In genomic region chr2:167778691-167779090, GRCm38 (mm10) we compare ENCODE assay signal across 9 mouse cellular contexts.
DNase-seq lines count a peak whose midpoint lies in the region; ATAC-seq and TF ChIP-seq lines count a peak whose summit lies in the region.
"Had no signal": no experiment of that assay in that cellular context is flagged by ENCODE, and none has a peak within 500 bp of the region (broad histone marks: within the 10 kb centered on the region; RNA-seq: fewer than 3 reads in every experiment).

No protein-coding gene starts in this region.

- DNase-seq in forebrain, embryonic 10.5 days (ENCODE audit: extremely low spot score, low spot score), result no peak
- DNase-seq in lung, embryonic 14.5 days, result no peak
- no peak for DNase-seq in lung, postnatal 36 days
- DNase-seq in embryo, embryonic 10.5 days (ENCODE audit: low spot score), result no peak
- no peak for DNase-seq in urinary bladder, postnatal 14 days (ENCODE audit: low spot score)
- DNase-seq: spleen, adult 18-20 months had no signal

- no peak overlapping the region for H3K4me2 ChIP-seq in forebrain, embryonic 16.5 days (ENCODE audit: low read length)
- peak overlapping the region; percentile 80 for H3K4me2 ChIP-seq in lung, embryonic 14.5 days
- peak overlapping the region; percentile 83 for H3K4me2 ChIP-seq in heart, embryonic 16.5 days (ENCODE audit: low read depth, low read length)
- H3K4me2 ChIP-seq in neural tube, embryonic 13.5 days, result peak overlapping the region; percentile 91

- peaks cover 68% of the 10 kb centered on the region for H3K4me1 ChIP-seq in forebrain, embryonic 10.5 days
- H3K4me1 ChIP-seq in forebrain, embryonic 16.5 days (replicated peaks; ENCODE audit: control insufficient read depth, insufficient read depth, low read length), result peaks cover 19% of the 10 kb centered on the region
- peaks cover 60% of the 10 kb centered on the region for H3K4me1 ChIP-seq in lung, embryonic 14.5 days (ENCODE audit: insufficient read depth)
- peaks cover 33% of the 10 kb centered on the region for H3K4me1 ChIP-seq in heart, embryonic 16.5 days (ENCODE audit: control insufficient read depth, insufficient read depth, low read length)
- peaks cover 34% of the 10 kb centered on the region for H3K4me1 ChIP-seq in neural tube, embryonic 13.5 days (replicated peaks)

- no peaks in the 10 kb centered on the region for H3K9me3 ChIP-seq in forebrain, embryonic 10.5 days
- H3K9me3 ChIP-seq in forebrain, embryonic 16.5 days (ENCODE audit: control insufficient read depth, low read length), result no peaks in the 10 kb centered on the region
- H3K9me3 ChIP-seq in lung, embryonic 14.5 days (ENCODE audit: low read depth, low read length), result no peaks in the 10 kb centered on the region
- H3K9me3 ChIP-seq in heart, embryonic 16.5 days (replicated peaks; ENCODE audit: control insufficient read depth, low read length), result no peaks in the 10 kb centered on the region
- no peaks in the 10 kb centered on the region for H3K9me3 ChIP-seq in neural tube, embryonic 13.5 days

- H3K36me3 ChIP-seq in forebrain, embryonic 10.5 days (replicated peaks), result peaks cover 6% of the 10 kb centered on the region; the same call in 1 of the 2 replicates
- no peaks in the 10 kb centered on the region for H3K36me3 ChIP-seq in forebrain, embryonic 16.5 days (ENCODE audit: control insufficient read depth, insufficient read depth)
- no peaks in the 10 kb centered on the region for H3K36me3 ChIP-seq in lung, embryonic 14.5 days (ENCODE audit: insufficient read depth)
- no peaks in the 10 kb centered on the region for H3K36me3 ChIP-seq in heart, embryonic 16.5 days (ENCODE audit: control insufficient read depth, insufficient read depth)
- no peaks in the 10 kb centered on the region for H3K36me3 ChIP-seq in neural tube, embryonic 13.5 days

- no peak for ATAC-seq in forebrain, embryonic 16.5 days
- no peak for ATAC-seq in lung, embryonic 14.5 days (ENCODE audit: insufficient read depth)
- ATAC-seq in heart, embryonic 16.5 days (replicated peaks; ENCODE audit: extremely low read depth, insufficient read depth, low FRiP score), result no peak
- no peak for ATAC-seq in neural tube, embryonic 13.5 days (ENCODE audit: low read depth)

- H3K9ac ChIP-seq in forebrain, embryonic 16.5 days (replicated peaks; ENCODE audit: low read depth, low read length), result no peak overlapping the region
- peak overlapping the region; percentile 63 for H3K9ac ChIP-seq in lung, embryonic 14.5 days
- H3K9ac ChIP-seq in heart, embryonic 16.5 days (ENCODE audit: low read length), result peak overlapping the region; percentile 72
- H3K9ac ChIP-seq in neural tube, embryonic 13.5 days, result peak overlapping the region; percentile 72; the same call in 1 of the 2 replicates

- 0 out of 2 replicates have a peak, but pooled peaks cover 14% of the 10 kb centered on the region for H3K27me3 ChIP-seq in forebrain, embryonic 10.5 days (ENCODE audit: poor library complexity, severe bottlenecking)
- no peaks in the 10 kb centered on the region for H3K27me3 ChIP-seq in forebrain, embryonic 16.5 days (replicated peaks; ENCODE audit: control insufficient read depth, insufficient read depth, low read length)
- H3K27me3 ChIP-seq in lung, embryonic 14.5 days (ENCODE audit: insufficient read depth, low read length), result no peaks in the 10 kb centered on the region
- no peaks in the 10 kb centered on the region for H3K27me3 ChIP-seq in heart, embryonic 16.5 days (ENCODE audit: control insufficient read depth, insufficient read depth, low read length)
- no peaks in the 10 kb centered on the region for H3K27me3 ChIP-seq in neural tube, embryonic 13.5 days

- no peak for TF ChIP-seq CTCF in lung, embryonic 14.5 days (IDR thresholded peaks at IDR 0.05; ENCODE audit: low read depth)

- 83% methylated on average over 10 of the region's 10 CpGs for WGBS in forebrain, embryonic 10.5 days
- WGBS in forebrain, embryonic 16.5 days, result 72% methylated on average over 10 of the region's 10 CpGs
- WGBS in lung, embryonic 14.5 days, result 51% methylated on average over 10 of the region's 10 CpGs
- 69% methylated on average over 10 of the region's 10 CpGs for WGBS in heart, embryonic 16.5 days
- WGBS in neural tube, embryonic 13.5 days, result 64% methylated on average over 10 of the region's 10 CpGs

- H3K27ac ChIP-seq in forebrain, embryonic 10.5 days, result peak overlapping the region; percentile 94
- H3K27ac ChIP-seq in forebrain, embryonic 16.5 days (ENCODE audit: low read length), result no peak overlapping the region
- H3K27ac ChIP-seq in lung, embryonic 14.5 days (ENCODE audit: low read depth), result peak overlapping the region; percentile 98
- peak overlapping the region; percentile 91 for H3K27ac ChIP-seq in heart, embryonic 16.5 days (ENCODE audit: low read length)
- no peak overlapping the region for H3K27ac ChIP-seq in neural tube, embryonic 13.5 days (replicated peaks)

- peak overlapping the region; percentile 76 for H3K4me3 ChIP-seq in forebrain, embryonic 10.5 days
- H3K4me3 ChIP-seq in forebrain, embryonic 16.5 days (replicated peaks; ENCODE audit: low read length), result no peak overlapping the region
- H3K4me3 ChIP-seq in lung, embryonic 14.5 days (ENCODE audit: low read depth, low read length), result no peak overlapping the region
- H3K4me3 ChIP-seq in heart, embryonic 16.5 days (ENCODE audit: low read length), result no peak overlapping the region
- no peak overlapping the region for H3K4me3 ChIP-seq in neural tube, embryonic 13.5 days

Comparison
In these comparisons a context has a peak if more than half of its experiments do, and no peak if none do; other contexts are left out.
1. H3K27ac ChIP-seq: peak in forebrain, embryonic 10.5 days (single experiment), lung, embryonic 14.5 days (single experiment) and heart, embryonic 16.5 days (single experiment); none in forebrain, embryonic 16.5 days (single experiment) and neural tube, embryonic 13.5 days (single experiment).